Mouse (Mus musculus): ENCODE measurements at regions not wholly inside any gene's neighbourhood (a gene's known extent, or its start where the extent isn't known, plus 50 kb on each side); places are given as distances from the start of the nearest gene placed in this dataset.

- TF ChIP-seq CTCF (IDR thresholded peaks at IDR 0.05; ENCODE audit: borderline replicate concordance, insufficient read depth, low read length) (no peak), POLR2A (IDR thresholded peaks at IDR 0.05; ENCODE audit: low read depth, low read length) (no peak)
- Histone ChIP-seq H3K4me1 (ENCODE audit: control insufficient read depth, insufficient read depth, low read length) (no peaks in the 10 kb centered on the region), H3K27ac (ENCODE audit: insufficient read depth, low read length) (no peak overlapping the region), H3K4me3 (ENCODE audit: insufficient read depth, low read length) (no peak overlapping the region)
Observed at GRCm38 (mm10) chr3:105300693-105301548, 151.2 kb upstream of the Kcnd3 start.

- H3K4me1 ChIP-seq (ENCODE audit: control insufficient read depth, insufficient read depth, low read length) = no peaks in the 10 kb centered on the region
- no peak overlapping the region for H3K4me3 ChIP-seq (ENCODE audit: insufficient read depth, low read length)
- H3K27ac ChIP-seq (ENCODE audit: insufficient read depth, low read length) = no peak overlapping the region
- TF ChIP-seq CTCF (IDR thresholded peaks at IDR 0.05; ENCODE audit: borderline replicate concordance, insufficient read depth, low read length) (no peak), POLR2A (IDR thresholded peaks at IDR 0.05; ENCODE audit: low read depth, low read length) (no peak)
Observed at GRCm38 (mm10) chr3:105307676-105308075, 144.5 kb upstream of the Kcnd3 start.

GRCm38 (mm10) chr3:105309020-105309419 lies 143.1 kb upstream of the Kcnd3 start:
- TF ChIP-seq POLR2A (IDR thresholded peaks at IDR 0.05; ENCODE audit: low read depth, low read length) (no peak), CTCF (IDR thresholded peaks at IDR 0.05; ENCODE audit: borderline replicate concordance, insufficient read depth, low read length) (no peak)
- Histone ChIP-seq H3K4me3 (ENCODE audit: insufficient read depth, low read length) (no peak overlapping the region), H3K27ac (ENCODE audit: insufficient read depth, low read length) (no peak overlapping the region), H3K4me1 (ENCODE audit: control insufficient read depth, insufficient read depth, low read length) (no peaks in the 10 kb centered on the region)

GRCm38 (mm10) chr3:105353268-105353667 lies 98.9 kb upstream of the Kcnd3 start:
- Histone ChIP-seq H3K4me3 (ENCODE audit: insufficient read depth, low read length) (no peak overlapping the region), H3K27ac (ENCODE audit: insufficient read depth, low read length) (no peak overlapping the region)
- TF ChIP-seq CTCF (IDR thresholded peaks at IDR 0.05; ENCODE audit: borderline replicate concordance, insufficient read depth, low read length) (no peak), POLR2A (IDR thresholded peaks at IDR 0.05; ENCODE audit: low read depth, low read length) (no peak)

GRCm38 (mm10) chr3:105354123-105354931 lies 97.8 kb upstream of the Kcnd3 start:
- Histone ChIP-seq H3K4me1 (ENCODE audit: control insufficient read depth, insufficient read depth, low read length) (no peaks in the 10 kb centered on the region), H3K27ac (ENCODE audit: insufficient read depth, low read length) (no peak overlapping the region), H3K4me3 (ENCODE audit: insufficient read depth, low read length) (no peak overlapping the region)
- TF ChIP-seq POLR2A (IDR thresholded peaks at IDR 0.05; ENCODE audit: low read depth, low read length) = no peak
- TF ChIP-seq CTCF (IDR thresholded peaks at IDR 0.05; ENCODE audit: borderline replicate concordance, insufficient read depth, low read length) = no peak

More at GRCm38 (mm10) chr3:105353268-105353667, 98.9 kb upstream of the Kcnd3 start:
- H3K4me1 ChIP-seq (ENCODE audit: control insufficient read depth, insufficient read depth, low read length) = no peaks in the 10 kb centered on the region

- Histone ChIP-seq H3K27ac (ENCODE audit: insufficient read depth, low read length) (no peak overlapping the region), H3K4me1 (ENCODE audit: control insufficient read depth, insufficient read depth, low read length) (no peaks in the 10 kb centered on the region), H3K4me3 (ENCODE audit: insufficient read depth, low read length) (no peak overlapping the region)
- TF ChIP-seq CTCF (IDR thresholded peaks at IDR 0.05; ENCODE audit: borderline replicate concordance, insufficient read depth, low read length) (no peak), POLR2A (IDR thresholded peaks at IDR 0.05; ENCODE audit: low read depth, low read length) (no peak)
Observed at GRCm38 (mm10) chr3:105357511-105357910, 94.6 kb upstream of the Kcnd3 start.

- H3K4me3 ChIP-seq (ENCODE audit: insufficient read depth, low read length) = no peak overlapping the region
- TF ChIP-seq CTCF (IDR thresholded peaks at IDR 0.05; ENCODE audit: borderline replicate concordance, insufficient read depth, low read length) (no peak), POLR2A (IDR thresholded peaks at IDR 0.05; ENCODE audit: low read depth, low read length) (no peak)
- H3K4me1 ChIP-seq (ENCODE audit: control insufficient read depth, insufficient read depth, low read length) = no peaks in the 10 kb centered on the region
- no peak overlapping the region for H3K27ac ChIP-seq (ENCODE audit: insufficient read depth, low read length)
Observed at GRCm38 (mm10) chr3:105359636-105360035, 92.5 kb upstream of the Kcnd3 start.

- H3K4me1 ChIP-seq (ENCODE audit: control insufficient read depth, insufficient read depth, low read length) = no peaks in the 10 kb centered on the region
- H3K27ac ChIP-seq (ENCODE audit: insufficient read depth, low read length) = no peak overlapping the region
- TF ChIP-seq POLR2A (IDR thresholded peaks at IDR 0.05; ENCODE audit: low read depth, low read length) (no peak), CTCF (IDR thresholded peaks at IDR 0.05; ENCODE audit: borderline replicate concordance, insufficient read depth, low read length) (no peak)
- no peak overlapping the region for H3K4me3 ChIP-seq (ENCODE audit: insufficient read depth, low read length)
Observed at GRCm38 (mm10) chr3:105364685-105365084, 87.4 kb upstream of the Kcnd3 start.

GRCm38 (mm10) chr3:105366806-105367205 lies 85.3 kb upstream of the Kcnd3 start:
- Histone ChIP-seq H3K27ac (ENCODE audit: insufficient read depth, low read length) (no peak overlapping the region), H3K4me1 (ENCODE audit: control insufficient read depth, insufficient read depth, low read length) (no peaks in the 10 kb centered on the region), H3K4me3 (ENCODE audit: insufficient read depth, low read length) (no peak overlapping the region)
- TF ChIP-seq POLR2A (IDR thresholded peaks at IDR 0.05; ENCODE audit: low read depth, low read length) = no peak
- no peak for TF ChIP-seq CTCF (IDR thresholded peaks at IDR 0.05; ENCODE audit: borderline replicate concordance, insufficient read depth, low read length)

- no peak overlapping the region for H3K4me3 ChIP-seq (ENCODE audit: insufficient read depth, low read length)
- no peaks in the 10 kb centered on the region for H3K4me1 ChIP-seq (ENCODE audit: control insufficient read depth, insufficient read depth, low read length)
- TF ChIP-seq CTCF (IDR thresholded peaks at IDR 0.05; ENCODE audit: borderline replicate concordance, insufficient read depth, low read length) (no peak), POLR2A (IDR thresholded peaks at IDR 0.05; ENCODE audit: low read depth, low read length) (no peak)
Observed at GRCm38 (mm10) chr3:105367972-105368371, 84.2 kb upstream of the Kcnd3 start.

More at GRCm38 (mm10) chr3:105367972-105368371, 84.2 kb upstream of the Kcnd3 start:
- H3K27ac ChIP-seq (ENCODE audit: insufficient read depth, low read length) = no peak overlapping the region
